Comparison of ENCODE assay signal across 18 mouse cellular contexts in genomic region chr2:3154986-3155385, GRCm38 (mm10). TPM values are rescaled to one million over a fixed set of nuclear protein-coding genes. Genes with fewer than 3 reads are reported as not detected.
DNase-seq lines count a peak whose midpoint lies in the region; ATAC-seq and TF ChIP-seq lines count a peak whose summit lies in the region.
"Had no signal": no experiment of that assay in that cellular context is flagged by ENCODE, and none has a peak within 500 bp of the region (broad histone marks: within the 10 kb centered on the region; RNA-seq: fewer than 3 reads in every experiment).

No protein-coding gene starts in this region.

- no peak for TF ChIP-seq CTCF in heart, adult 2 months (IDR thresholded peaks at IDR 0.05)
- no peak for TF ChIP-seq CTCF in midbrain, postnatal 0 days (IDR thresholded peaks at IDR 0.05)
- TF ChIP-seq CTCF in olfactory bulb, adult 2 months (IDR thresholded peaks at IDR 0.05; ENCODE audit: insufficient read depth, low read depth, low read length): no peak

- H3K36me3 ChIP-seq in heart, adult 2 months (ENCODE audit: control insufficient read depth, insufficient read depth, low read length): peaks cover 23% of the 10 kb centered on the region
- no peaks in the 10 kb centered on the region for H3K36me3 ChIP-seq in heart, embryonic 12.5 days
- H3K36me3 ChIP-seq in hindbrain, embryonic 15.5 days: no peaks in the 10 kb centered on the region
- no peaks in the 10 kb centered on the region for H3K36me3 ChIP-seq in hindbrain, embryonic 11.5 days (ENCODE audit: control insufficient read depth, insufficient read depth, low read length)
- no peaks in the 10 kb centered on the region for H3K36me3 ChIP-seq in midbrain, postnatal 0 days (ENCODE audit: insufficient read depth, low read length)
- no peaks in the 10 kb centered on the region for H3K36me3 ChIP-seq in midbrain, embryonic 15.5 days (replicated peaks)
- H3K36me3 ChIP-seq: midbrain, embryonic 12.5 days had no signal

- TF ChIP-seq EP300 in heart, adult 2 months (IDR thresholded peaks at IDR 0.05; ENCODE audit: insufficient read depth, low read depth, low read length): no peak

- no peak for ATAC-seq in heart, embryonic 12.5 days (ENCODE audit: insufficient number of reproducible peaks, low FRiP score)
- ATAC-seq in hindbrain, embryonic 15.5 days (ENCODE audit: low FRiP score, low read depth): no peak
- no peak for ATAC-seq in hindbrain, embryonic 11.5 days (ENCODE audit: low FRiP score)
- no peak for ATAC-seq in midbrain, postnatal 0 days (ENCODE audit: low FRiP score)
- ATAC-seq in midbrain, embryonic 15.5 days (replicated peaks): no peak
- ATAC-seq: forebrain, embryonic 13.5 days; inflammation-experienced regulatory T-cells, adult 6 months had no signal

- H3K27me3 ChIP-seq in heart, adult 2 months (ENCODE audit: control insufficient read depth, insufficient read depth, low read length): no peaks in the 10 kb centered on the region
- H3K27me3 ChIP-seq in heart, embryonic 12.5 days (replicated peaks): no peaks in the 10 kb centered on the region
- H3K27me3 ChIP-seq in hindbrain, embryonic 15.5 days: no peaks in the 10 kb centered on the region
- no peaks in the 10 kb centered on the region for H3K27me3 ChIP-seq in hindbrain, embryonic 11.5 days (ENCODE audit: control insufficient read depth, insufficient read depth, low read length)
- no peaks in the 10 kb centered on the region for H3K27me3 ChIP-seq in midbrain, postnatal 0 days (ENCODE audit: insufficient read depth, low read length)
- no peaks in the 10 kb centered on the region for H3K27me3 ChIP-seq in midbrain, embryonic 15.5 days (replicated peaks)
- H3K27me3 ChIP-seq: forebrain, embryonic 13.5 days; midbrain, embryonic 12.5 days had no signal

- DNase-seq in heart, adult 2 months: no peak
- no peak for DNase-seq in hindbrain, embryonic 11.5 days (ENCODE audit: low spot score)
- DNase-seq in midbrain, postnatal 0 days (ENCODE audit: low spot score): peak; percentile 27
- no peak for DNase-seq in embryo, embryonic 11 days
- DNase-seq: cerebellum, adult 9-11 months; gastrocnemius, postnatal 25 days; kidney, adult 9 months; kidney, postnatal 4 days; thymus, postnatal 25 days had no signal

- H3K9ac ChIP-seq in heart, adult 2 months (ENCODE audit: low read depth, low read length): no peak overlapping the region
- H3K9ac ChIP-seq in heart, embryonic 12.5 days: no peak overlapping the region
- no peak overlapping the region for H3K9ac ChIP-seq in hindbrain, embryonic 15.5 days
- no peak overlapping the region for H3K9ac ChIP-seq in hindbrain, embryonic 11.5 days (ENCODE audit: low read depth, low read length)
- no peak overlapping the region for H3K9ac ChIP-seq in midbrain, postnatal 0 days (replicated peaks; ENCODE audit: low read length, poor library complexity, severe bottlenecking)
- H3K9ac ChIP-seq in midbrain, embryonic 15.5 days: no peak overlapping the region
- H3K9ac ChIP-seq: forebrain, embryonic 13.5 days; midbrain, embryonic 12.5 days had no signal

- no peak overlapping the region for H3K4me2 ChIP-seq in heart, embryonic 12.5 days
- H3K4me2 ChIP-seq in hindbrain, embryonic 15.5 days: no peak overlapping the region
- H3K4me2 ChIP-seq in hindbrain, embryonic 11.5 days (replicated peaks; ENCODE audit: low read depth, low read length): no peak overlapping the region
- H3K4me2 ChIP-seq in midbrain, postnatal 0 days (ENCODE audit: low read depth, low read length, poor library complexity, severe bottlenecking): no peak overlapping the region
- H3K4me2 ChIP-seq in midbrain, embryonic 15.5 days: no peak overlapping the region
- H3K4me2 ChIP-seq: forebrain, embryonic 13.5 days; liver, embryonic 11.5 days; midbrain, embryonic 12.5 days had no signal

- H3K9me3 ChIP-seq in heart, embryonic 12.5 days (replicated peaks): no peaks in the 10 kb centered on the region
- no peaks in the 10 kb centered on the region for H3K9me3 ChIP-seq in hindbrain, embryonic 15.5 days
- no peaks in the 10 kb centered on the region for H3K9me3 ChIP-seq in hindbrain, embryonic 11.5 days (ENCODE audit: control insufficient read depth, low read length)
- no peaks in the 10 kb centered on the region for H3K9me3 ChIP-seq in midbrain, postnatal 0 days (ENCODE audit: low read length)
- no peaks in the 10 kb centered on the region for H3K9me3 ChIP-seq in midbrain, embryonic 15.5 days
- H3K9me3 ChIP-seq: forebrain, embryonic 13.5 days; midbrain, embryonic 12.5 days had no signal

- H3K4me3 ChIP-seq in heart, adult 2 months: no peak overlapping the region
- H3K4me3 ChIP-seq in heart, embryonic 12.5 days: no peak overlapping the region
- no peak overlapping the region for H3K4me3 ChIP-seq in hindbrain, embryonic 15.5 days
- H3K4me3 ChIP-seq in hindbrain, embryonic 11.5 days (ENCODE audit: low read depth, low read length): no peak overlapping the region
- no peak overlapping the region for H3K4me3 ChIP-seq in midbrain, postnatal 0 days (ENCODE audit: low read depth, low read length)
- no peak overlapping the region for H3K4me3 ChIP-seq in midbrain, embryonic 15.5 days
- no peak overlapping the region for H3K4me3 ChIP-seq in olfactory bulb, adult 2 months (ENCODE audit: insufficient read depth, low read depth, low read length)
- H3K4me3 ChIP-seq: forebrain, embryonic 13.5 days; midbrain, embryonic 12.5 days had no signal

- peak overlapping the region; percentile 34; the same call in 1 of the 2 replicates for H3K27ac ChIP-seq in heart, adult 2 months
- no peak overlapping the region for H3K27ac ChIP-seq in heart, embryonic 12.5 days (ENCODE audit: poor library complexity, severe bottlenecking)
- H3K27ac ChIP-seq in hindbrain, embryonic 15.5 days (replicated peaks): peak overlapping the region; percentile 53
- no peak overlapping the region for H3K27ac ChIP-seq in hindbrain, embryonic 11.5 days (ENCODE audit: low read depth, low read length)
- no peak overlapping the region for H3K27ac ChIP-seq in midbrain, postnatal 0 days (ENCODE audit: low read depth, low read length)
- H3K27ac ChIP-seq in midbrain, embryonic 15.5 days: no peak overlapping the region; the same call in 1 of the 2 replicates
- peak overlapping the region; percentile 54; the same call in 1 of the 2 replicates for H3K27ac ChIP-seq in olfactory bulb, adult 2 months (ENCODE audit: insufficient read depth, low read depth, low read length)
- H3K27ac ChIP-seq: forebrain, embryonic 13.5 days; midbrain, embryonic 12.5 days had no signal

- no peak for TF ChIP-seq POLR2A in heart, adult 2 months (IDR thresholded peaks at IDR 0.05; ENCODE audit: insufficient read depth, low read depth, low read length)
- no peak for TF ChIP-seq POLR2A in olfactory bulb, adult 2 months (IDR thresholded peaks at IDR 0.05; ENCODE audit: insufficient read depth, low read depth, low read length)

- WGBS in heart, adult 2 months: 63% methylated on average over 2 of the region's 2 CpGs
- WGBS in heart, embryonic 12.5 days: 78% methylated on average over 2 of the region's 2 CpGs
- 55% methylated on average over 2 of the region's 2 CpGs for WGBS in hindbrain, embryonic 15.5 days
- 62% methylated on average over 2 of the region's 2 CpGs for WGBS in hindbrain, embryonic 11.5 days
- 51% methylated on average over 2 of the region's 2 CpGs for WGBS in midbrain, postnatal 0 days
- WGBS in midbrain, embryonic 15.5 days: 70% methylated on average over 2 of the region's 2 CpGs
- 45% methylated on average over 2 of the region's 2 CpGs for WGBS in olfactory bulb, adult 2 months

- H3K4me1 ChIP-seq in heart, adult 2 months (ENCODE audit: control insufficient read depth, insufficient read depth, low read length): peaks cover 27% of the 10 kb centered on the region
- peaks cover 41% of the 10 kb centered on the region for H3K4me1 ChIP-seq in heart, embryonic 12.5 days (replicated peaks)
- H3K4me1 ChIP-seq in hindbrain, embryonic 15.5 days (replicated peaks): peaks cover 26% of the 10 kb centered on the region
- H3K4me1 ChIP-seq in hindbrain, embryonic 11.5 days (replicated peaks; ENCODE audit: control insufficient read depth, insufficient read depth, low read length): no peaks in the 10 kb centered on the region
- H3K4me1 ChIP-seq in midbrain, postnatal 0 days (ENCODE audit: insufficient read depth, low read length): no peaks in the 10 kb centered on the region
- peaks cover 16% of the 10 kb centered on the region for H3K4me1 ChIP-seq in midbrain, embryonic 15.5 days
- peaks cover 20% of the 10 kb centered on the region for H3K4me1 ChIP-seq in olfactory bulb, adult 2 months (ENCODE audit: control insufficient read depth, insufficient read depth, low read length)
- H3K4me1 ChIP-seq: midbrain, embryonic 12.5 days had no signal

- peaks cover 3% of the 10 kb centered on the region for H3K79me2 ChIP-seq in heart, adult 2 months (replicated peaks; ENCODE audit: control insufficient read depth, insufficient read depth, low read length)

- intact Hi-C loops in heart, adult 2 months (cut with DNase I): no loop called here

RNA-seq across cellular contexts. Expression of gene Fam171a1, which starts 41.0 kb away (rescaled TPM):
- total RNA-seq in heart, adult 2 months (2021): 10 to 100 TPM; 14.1 to 14.3 TPM
- 10.8 and 19.2 TPM in 2 replicates for polyA plus RNA-seq in heart, adult 2 months (2012; rRNA removed)
- polyA plus RNA-seq in heart, embryonic 12.5 days (2016; fragmentation: Nextera tagmentation; extraction: Ambion mirVana): 32.8 and 34.3 TPM in 2 replicates
- polyA plus RNA-seq in hindbrain, embryonic 15.5 days (2015; fragmentation: Nextera tagmentation; extraction: Ambion mirVana): 48.2 and 49.5 TPM in 2 replicates
- 41.4 and 44.2 TPM in 2 replicates for polyA plus RNA-seq in hindbrain, embryonic 11.5 days (2014; fragmentation: Nextera tagmentation; extraction: Ambion mirVana)
- total RNA-seq in midbrain, postnatal 0 days (2014; rRNA removed): 59.2 and 65.8 TPM in 2 replicates
- polyA plus RNA-seq in midbrain, postnatal 0 days (2015; fragmentation: Nextera tagmentation; extraction: Ambion mirVana): 34.4 and 35.4 TPM in 2 replicates
- polyA plus RNA-seq in midbrain, embryonic 15.5 days (2015; fragmentation: Nextera tagmentation; extraction: Ambion mirVana): 48.3 and 49.8 TPM in 2 replicates
- polyA plus RNA-seq in olfactory bulb, adult 2 months (2012; ENCODE audit: insufficient read depth, insufficient read length, low replicate concordance, missing spikeins): not detected in 2 replicates
- total RNA-seq: MEL had no signal
- polyA plus RNA-seq: inflammation-experienced regulatory T-cells, adult 6 months had no signal

Comparison
In these comparisons a context has a peak if more than half of its experiments do, and no peak if none do; other contexts are left out.
1. H3K27ac ChIP-seq: peak in heart, adult 2 months (single experiment), hindbrain, embryonic 15.5 days (single experiment) and olfactory bulb, adult 2 months (single experiment); none in heart, embryonic 12.5 days (single experiment), hindbrain, embryonic 11.5 days (single experiment), midbrain, postnatal 0 days (single experiment) and midbrain, embryonic 15.5 days (single experiment).